Mouse (Mus musculus) spleen, adult 2 months (tissue): ENCODE data around the gene Glud1.

Experiments
- CTCF ChIP-seq: fragments of 200-500 bp; IDR thresholded peaks from 2 replicates; pipeline ENCODE4 v1.5.1; 2011; ENCODE audit warnings: mild to moderate bottlenecking, inconsistent platforms; ENCODE audit not compliant: insufficient read depth, insufficient read length, insufficient replicate concordance; ENCODE audit errors: extremely low read depth
- POLR2A ChIP-seq: fragments of 200-500 bp; IDR thresholded peaks from 2 replicates; pipeline ENCODE4 v1.6.1; 2011; ENCODE audit warnings: low read depth, low read length, inconsistent platforms

- TF ChIP-seq POLR2A, result no peak
- no peak for TF ChIP-seq CTCF
Observed at GRCm38 (mm10) chr14:34323576-34324085, 13.1 kb downstream of the Glud1 start.
